21 mouse cellular contexts compared by ENCODE assay signal in genomic region chr11:51518100-51518499, GRCm38 (mm10).
DNase-seq lines count a peak whose midpoint lies in the region; ATAC-seq and TF ChIP-seq lines count a peak whose summit lies in the region.
"Had no signal": no experiment of that assay in that cellular context is flagged by ENCODE, and none has a peak within 500 bp of the region (broad histone marks: within the 10 kb centered on the region; RNA-seq: fewer than 3 reads in every experiment).

No protein-coding gene starts in this region.

- H3K9me3 ChIP-seq in forebrain, postnatal 0 days (ENCODE audit: low read length) = no peaks in the 10 kb centered on the region
- H3K9me3 ChIP-seq in forebrain, embryonic 10.5 days = no peaks in the 10 kb centered on the region
- peaks cover 5% of the 10 kb centered on the region; the same call in 1 of the 2 replicates for H3K9me3 ChIP-seq in liver, embryonic 12.5 days (replicated peaks)
- peaks cover 18% of the 10 kb centered on the region; the same call in 1 of the 2 replicates for H3K9me3 ChIP-seq in E14TG2a.4 (ENCODE audit: low read length)
- H3K9me3 ChIP-seq: liver, embryonic 15.5 days had no signal

- no peak overlapping the region for H3K27ac ChIP-seq in forebrain, postnatal 0 days (ENCODE audit: low read depth, low read length)
- no peak overlapping the region for H3K27ac ChIP-seq in forebrain, embryonic 10.5 days
- no peak overlapping the region for H3K27ac ChIP-seq in liver, embryonic 12.5 days
- H3K27ac ChIP-seq: hindbrain, embryonic 10.5 days; liver, embryonic 15.5 days; macrophage; midbrain, embryonic 13.5 days had no signal

- no peak overlapping the region for H3K9ac ChIP-seq in forebrain, postnatal 0 days
- H3K9ac ChIP-seq in liver, embryonic 12.5 days = no peak overlapping the region
- H3K9ac ChIP-seq: heart, embryonic 12.5 days; liver, embryonic 15.5 days; midbrain, embryonic 13.5 days had no signal

- ATAC-seq in forebrain, postnatal 0 days = no peak
- ATAC-seq in liver, embryonic 12.5 days = no peak
- no peak for ATAC-seq in erythroid progenitor cell, adult 5-6 weeks (replicated peaks; ENCODE audit: low FRiP score, poor library complexity, severe bottlenecking)
- ATAC-seq: midbrain, embryonic 13.5 days had no signal

- TF ChIP-seq CTCF in forebrain, postnatal 0 days (IDR thresholded peaks at IDR 0.05; ENCODE audit: low read depth) = peak; percentile 50
- peak; percentile 79 for TF ChIP-seq CTCF in E14TG2a.4 (conservative IDR thresholded peaks at IDR 0.05; ENCODE audit: low read length)

- H3K4me2 ChIP-seq in forebrain, postnatal 0 days (ENCODE audit: low read depth) = no peak overlapping the region
- no peak overlapping the region for H3K4me2 ChIP-seq in liver, embryonic 12.5 days
- H3K4me2 ChIP-seq: heart, embryonic 12.5 days; liver, embryonic 15.5 days; midbrain, embryonic 13.5 days had no signal

- DNase-seq in forebrain, postnatal 0 days = no peak
- no peak for DNase-seq in forebrain, embryonic 10.5 days (ENCODE audit: extremely low spot score, low spot score)
- DNase-seq in liver = peak; percentile 33
- DNase-seq in induced T-regulatory cell, adult 2 months (ENCODE audit: low read depth) = peak; percentile 36
- no peak for DNase-seq in urinary bladder, postnatal 14 days (ENCODE audit: low spot score)
- DNase-seq: adrenal gland, postnatal 36 days; cerebellum, postnatal 10 days; embryo, embryonic 11 days; gastrocnemius, postnatal 36 days; kidney, adult 11 months; kidney, postnatal 25 days; left cerebral cortex, postnatal 4 days; right cerebral cortex, adult 18-20 months had no signal

- H3K27me3 ChIP-seq in forebrain, postnatal 0 days (ENCODE audit: insufficient read depth, low read length) = no peaks in the 10 kb centered on the region
- H3K27me3 ChIP-seq in forebrain, embryonic 10.5 days (ENCODE audit: poor library complexity, severe bottlenecking) = no peaks in the 10 kb centered on the region
- no peaks in the 10 kb centered on the region for H3K27me3 ChIP-seq in liver, embryonic 12.5 days (replicated peaks)
- H3K27me3 ChIP-seq in E14TG2a.4 (ENCODE audit: insufficient read depth, low read length) = no peaks in the 10 kb centered on the region
- H3K27me3 ChIP-seq: heart, embryonic 12.5 days; liver, embryonic 15.5 days; midbrain, embryonic 13.5 days had no signal

- no peak overlapping the region for H3K4me3 ChIP-seq in forebrain, postnatal 0 days (ENCODE audit: low read depth, low read length)
- H3K4me3 ChIP-seq in forebrain, embryonic 10.5 days = no peak overlapping the region
- H3K4me3 ChIP-seq in liver, embryonic 12.5 days = no peak overlapping the region
- no peak overlapping the region for H3K4me3 ChIP-seq in E14TG2a.4 (replicated peaks; ENCODE audit: low read length)
- H3K4me3 ChIP-seq: heart, embryonic 12.5 days; hindbrain, embryonic 10.5 days; liver, embryonic 15.5 days; midbrain, embryonic 13.5 days had no signal

- H3K36me3 ChIP-seq in forebrain, postnatal 0 days (ENCODE audit: insufficient read depth) = no peaks in the 10 kb centered on the region
- H3K36me3 ChIP-seq in forebrain, embryonic 10.5 days (replicated peaks) = no peaks in the 10 kb centered on the region
- no peaks in the 10 kb centered on the region for H3K36me3 ChIP-seq in liver, embryonic 12.5 days
- no peaks in the 10 kb centered on the region for H3K36me3 ChIP-seq in E14TG2a.4 (ENCODE audit: insufficient read depth, low read length)
- H3K36me3 ChIP-seq: heart, embryonic 12.5 days; liver, embryonic 15.5 days; midbrain, embryonic 13.5 days had no signal

- over 99% methylated on average over 3 of the region's 3 CpGs for WGBS in forebrain, postnatal 0 days
- 97% methylated on average over 3 of the region's 3 CpGs for WGBS in forebrain, embryonic 10.5 days
- WGBS in liver, embryonic 12.5 days (ENCODE audit: insufficient replicate concordance) = 81% methylated on average over 3 of the region's 3 CpGs

- no peaks in the 10 kb centered on the region for H3K4me1 ChIP-seq in forebrain, postnatal 0 days (ENCODE audit: insufficient read depth)
- peaks cover 4% of the 10 kb centered on the region for H3K4me1 ChIP-seq in forebrain, embryonic 10.5 days
- H3K4me1 ChIP-seq in liver, embryonic 12.5 days = no peaks in the 10 kb centered on the region
- H3K4me1 ChIP-seq in E14TG2a.4 (replicated peaks; ENCODE audit: low read depth, low read length) = no peaks in the 10 kb centered on the region
- H3K4me1 ChIP-seq: heart, embryonic 12.5 days; liver, embryonic 15.5 days; midbrain, embryonic 13.5 days had no signal

Comparison
In these comparisons a context has a peak if more than half of its experiments do, and no peak if none do; other contexts are left out.
1. DNase-seq: peak in liver (single experiment) and induced T-regulatory cell, adult 2 months (single experiment); none in forebrain, postnatal 0 days (single experiment), forebrain, embryonic 10.5 days (single experiment) and urinary bladder, postnatal 14 days (single experiment).